Mouse (Mus musculus): Measurements from ENCODE around the gene Cadm1.

Gene Cadm1

DNA sequence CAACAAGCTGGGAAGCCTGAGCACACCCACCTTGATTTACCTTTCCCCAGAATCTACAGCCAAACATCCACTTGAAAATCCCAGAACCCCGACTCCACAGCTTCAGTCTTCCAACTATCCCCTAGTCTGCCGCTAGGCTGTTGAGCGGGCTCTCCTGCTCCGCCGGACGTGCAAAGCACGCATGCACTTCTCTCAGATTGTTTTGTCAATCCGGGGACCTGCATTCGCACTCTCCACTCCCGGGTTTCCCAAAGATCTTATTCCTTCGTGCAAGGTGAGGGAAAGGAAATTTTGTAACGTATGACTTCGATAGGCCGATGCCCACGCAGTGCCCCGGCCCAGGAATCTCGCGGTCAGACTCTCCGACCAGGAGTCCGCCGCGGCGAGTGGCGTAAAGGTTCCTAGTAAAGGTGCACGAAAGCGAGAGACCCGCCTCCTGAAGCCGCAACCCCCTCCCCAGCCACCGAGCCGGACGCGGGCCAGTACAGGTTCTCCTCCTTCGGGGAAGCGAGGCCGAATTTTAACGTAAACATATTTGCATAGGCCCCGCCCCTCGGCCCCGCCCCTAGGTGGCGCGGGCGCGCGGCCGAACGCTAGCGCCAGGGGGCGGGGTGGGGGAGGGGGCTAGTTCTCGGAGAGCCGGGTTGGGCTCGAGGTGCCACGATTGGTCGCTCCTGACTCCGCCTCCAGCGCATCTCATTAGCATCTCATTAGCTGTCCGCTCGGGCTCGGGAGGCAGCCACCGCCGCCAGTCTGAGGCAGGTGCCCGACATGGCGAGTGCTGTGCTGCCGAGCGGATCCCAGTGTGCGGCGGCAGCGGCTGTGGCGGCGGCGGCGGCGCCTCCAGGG lies at the start of gene Cadm1:
Gene Cadm1, plus strand, starts transcription at position 572 of the 849 bp plus-strand sequence.
- DNase-seq, result peak; percentile 93

DNA sequence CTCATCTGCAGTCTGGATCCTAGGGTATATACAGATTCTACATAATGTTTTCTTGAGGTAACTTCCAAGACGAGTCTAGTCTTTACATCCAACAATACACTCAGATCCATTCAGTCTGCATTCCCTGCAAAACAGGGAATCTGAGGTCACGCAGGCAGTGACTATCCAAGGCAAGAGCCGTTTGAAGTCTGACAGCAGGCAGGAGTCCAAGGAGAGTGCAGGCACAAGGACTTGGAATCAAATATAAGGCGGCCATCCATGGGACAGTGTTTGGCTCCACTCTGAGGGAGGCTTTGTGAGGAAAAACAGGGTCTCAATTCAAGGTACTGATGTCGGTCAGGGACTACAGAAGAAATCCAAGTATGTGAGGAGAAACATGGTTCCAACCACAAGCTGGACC lies 45.5 kb upstream of the Cadm1 start:
- no peak for DNase-seq

DNA sequence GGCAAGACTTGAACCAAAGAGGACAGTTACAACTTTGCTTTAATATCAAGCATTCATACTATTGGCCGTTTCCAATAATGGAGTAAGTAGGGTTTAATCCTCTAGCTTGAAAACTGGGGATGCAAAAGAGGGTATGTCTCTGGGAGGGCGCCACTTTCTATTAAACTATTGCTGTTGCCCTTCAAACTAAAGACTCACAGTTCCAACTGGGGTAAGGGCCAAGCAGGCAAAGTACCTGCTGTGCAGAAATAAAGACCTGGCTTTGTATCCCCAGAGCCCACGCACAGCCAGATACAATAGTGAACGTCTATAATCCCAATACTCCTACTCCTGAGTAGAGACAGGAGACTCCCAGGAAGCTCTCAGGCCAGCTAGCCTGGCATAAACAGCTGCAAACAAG lies 44.8 kb upstream of the Cadm1 start:
- DNase-seq, result no peak

DNA sequence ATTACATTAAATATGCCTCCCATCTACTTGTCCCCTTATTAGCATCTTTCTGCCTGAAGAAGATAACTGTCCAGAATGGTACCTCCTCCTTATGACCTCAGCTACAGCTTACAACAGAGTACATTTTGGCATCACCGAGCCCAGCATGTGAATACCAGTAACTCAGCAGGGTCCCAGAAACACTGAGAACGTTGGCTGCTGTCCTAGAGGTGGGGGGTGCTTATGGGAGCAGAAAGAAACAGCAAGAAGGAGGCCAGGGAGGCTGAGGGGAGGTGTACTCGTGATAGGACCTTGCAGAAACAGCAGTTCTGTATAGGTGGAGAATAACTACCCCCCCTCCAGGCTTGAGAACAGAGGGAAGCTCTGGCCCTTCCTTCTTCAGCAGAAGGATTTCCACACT lies 30.2 kb upstream of the Cadm1 start:
- DNase-seq, result no peak

DNA sequence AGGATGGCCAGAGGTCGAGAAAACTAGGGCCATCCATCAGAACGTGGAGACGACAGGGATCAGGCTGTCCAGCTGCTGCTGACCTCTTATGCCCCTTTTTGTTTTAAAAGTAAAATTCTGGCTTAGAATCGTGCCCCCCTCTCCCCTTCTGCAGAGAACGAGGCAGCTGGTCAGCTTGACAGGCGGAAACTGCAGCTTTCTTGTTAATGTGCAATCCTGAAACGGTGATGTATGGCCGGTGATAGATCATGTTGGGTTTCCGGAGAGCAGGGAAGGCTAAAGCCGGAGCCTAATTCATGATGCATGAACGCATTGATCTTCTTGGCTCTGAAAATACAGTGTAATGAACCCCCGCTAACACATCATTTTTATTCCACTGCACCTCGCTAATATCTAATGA lies 24.0 kb upstream of the Cadm1 start:
- no peak for DNase-seq

DNA sequence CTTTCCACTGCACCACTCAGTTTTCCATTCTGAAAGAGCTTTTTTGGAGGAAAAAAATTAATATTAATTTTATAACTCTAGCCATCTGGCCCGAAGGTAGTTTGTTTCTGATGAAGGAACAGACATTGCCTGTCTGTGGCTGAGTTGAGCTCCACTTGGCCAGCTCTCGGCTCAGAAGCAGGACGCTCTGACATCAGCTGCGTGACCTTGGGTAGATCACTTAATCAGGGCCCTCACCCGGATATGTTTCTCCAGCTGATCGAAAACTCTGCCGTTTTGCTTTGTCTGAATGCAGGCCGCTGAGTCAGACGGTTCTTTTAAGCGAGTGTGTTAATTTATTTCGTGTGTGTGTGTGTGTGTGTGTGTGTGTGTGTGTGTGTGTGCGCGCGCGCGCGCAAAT lies 23.1 kb upstream of the Cadm1 start:
- DNase-seq, result no peak

DNA sequence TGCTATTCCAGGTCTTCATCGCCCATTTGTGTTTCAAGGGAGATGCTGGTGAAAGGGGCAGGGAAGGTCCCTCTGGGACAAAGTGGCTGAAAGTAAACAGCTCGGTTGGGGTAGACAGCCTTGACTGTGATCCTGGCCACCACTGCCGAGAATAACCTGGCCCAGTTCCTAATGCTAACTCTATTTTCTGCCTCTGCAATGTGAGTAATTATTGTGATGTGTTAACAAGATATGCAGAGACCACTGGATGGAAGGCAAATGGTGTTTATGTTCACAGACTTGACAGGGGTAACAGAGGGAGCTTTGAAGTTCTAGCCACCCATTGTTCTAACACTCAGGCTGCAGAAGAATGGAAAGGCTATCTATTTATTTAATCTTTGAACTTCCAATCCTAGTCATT lies 21.9 kb upstream of the Cadm1 start:
- DNase-seq, result no peak

DNA sequence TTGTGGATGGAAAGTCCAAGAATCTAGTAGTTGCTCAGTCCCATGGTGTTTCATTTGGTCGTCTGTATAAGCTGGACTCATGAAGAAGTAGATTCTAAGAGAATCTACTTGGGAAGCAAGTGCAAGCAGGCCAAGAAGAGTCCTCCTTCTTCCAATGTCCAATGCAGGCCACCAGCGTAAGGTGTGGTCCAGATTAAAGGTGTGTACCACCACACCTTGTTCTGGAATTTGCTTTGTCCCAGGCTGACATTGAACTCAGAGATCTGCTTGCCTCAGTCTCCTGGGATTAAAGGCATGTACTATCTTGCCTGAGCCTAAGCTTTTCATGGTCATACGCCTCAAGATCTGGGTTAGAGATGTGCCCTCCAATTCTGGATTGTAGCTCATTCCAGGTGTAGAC lies 17.5 kb upstream of the Cadm1 start:
- no peak for DNase-seq

DNA sequence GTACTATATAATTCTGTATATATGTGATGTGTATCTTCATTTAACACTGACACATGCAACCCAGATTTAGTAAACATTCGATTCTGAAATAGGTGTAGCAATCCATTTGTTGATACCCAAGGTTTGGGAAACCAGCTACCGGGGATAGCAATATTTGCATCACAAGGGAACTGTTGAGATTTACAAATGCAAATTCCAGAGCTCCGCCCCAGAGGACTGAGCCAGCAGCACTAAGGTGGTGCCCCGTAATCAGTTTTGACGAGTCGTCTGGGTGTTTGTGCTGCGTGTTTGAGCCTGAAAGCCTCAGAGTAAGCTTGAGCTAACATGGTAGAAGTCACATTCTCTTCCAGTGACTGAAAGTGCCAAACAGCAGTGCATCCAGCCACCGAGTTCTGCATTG lies 15.7 kb upstream of the Cadm1 start:
- DNase-seq, result no peak

DNA sequence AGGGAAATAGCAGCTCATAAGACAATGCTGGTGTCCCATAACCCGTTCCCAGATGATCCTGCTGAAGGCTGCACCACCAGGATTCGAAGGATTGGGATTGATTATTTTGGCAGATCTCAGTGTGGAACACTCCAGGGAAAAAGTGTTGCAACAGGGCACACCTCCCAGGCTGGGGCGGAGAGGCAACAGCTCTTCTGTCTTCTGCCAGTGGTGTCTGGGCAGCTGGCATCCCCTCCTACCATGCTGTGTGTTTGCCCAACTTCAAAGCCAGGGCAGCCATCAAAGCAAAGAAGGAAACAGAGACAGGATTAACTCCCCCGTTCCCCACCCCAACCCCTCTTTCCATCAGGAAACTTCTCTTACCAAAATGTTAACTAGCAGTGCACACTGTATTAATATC lies 13.7 kb upstream of the Cadm1 start:
- DNase-seq, result no peak

DNA sequence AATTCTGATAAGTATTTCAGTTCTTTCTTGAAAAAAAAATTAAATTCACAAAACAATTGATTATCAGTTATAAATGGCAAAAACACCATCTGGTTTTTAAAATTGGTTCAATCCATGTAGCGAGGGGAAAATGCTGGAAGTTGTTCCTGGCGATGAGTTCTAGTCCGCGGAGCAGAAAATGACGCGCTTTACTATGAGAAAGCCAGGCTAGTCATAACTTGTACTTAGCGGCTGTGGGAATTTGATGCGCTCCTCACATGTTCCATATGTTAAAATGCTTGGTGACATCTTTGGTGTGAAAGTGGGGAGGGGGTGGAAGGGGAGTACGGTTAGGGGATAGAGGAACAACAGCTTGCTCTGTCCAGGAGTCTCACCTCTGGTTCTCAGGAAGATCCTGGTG lies 2.7 kb upstream of the Cadm1 start:
- DNase-seq, result no peak

DNA sequence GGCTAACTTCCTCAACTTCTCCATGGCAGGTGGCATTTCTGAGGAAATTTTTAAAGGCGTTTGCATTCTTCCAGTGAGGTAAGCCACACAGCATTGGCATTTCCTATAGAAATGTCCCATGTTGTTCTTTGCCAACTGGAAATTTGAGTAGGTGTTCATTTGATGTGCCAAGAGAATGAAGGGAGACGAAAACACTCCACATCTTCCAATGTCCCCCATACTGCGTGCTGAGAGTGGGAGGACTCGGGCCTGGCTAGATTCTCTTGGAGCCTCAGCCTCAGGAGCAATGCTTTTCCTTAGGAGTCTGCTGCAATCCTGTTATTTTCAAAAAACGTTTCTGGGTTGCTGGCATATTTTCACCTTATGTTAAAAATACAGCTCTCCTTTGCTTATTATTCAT lies 2.2 kb upstream of the Cadm1 start:
- DNase-seq, result no peak

DNA sequence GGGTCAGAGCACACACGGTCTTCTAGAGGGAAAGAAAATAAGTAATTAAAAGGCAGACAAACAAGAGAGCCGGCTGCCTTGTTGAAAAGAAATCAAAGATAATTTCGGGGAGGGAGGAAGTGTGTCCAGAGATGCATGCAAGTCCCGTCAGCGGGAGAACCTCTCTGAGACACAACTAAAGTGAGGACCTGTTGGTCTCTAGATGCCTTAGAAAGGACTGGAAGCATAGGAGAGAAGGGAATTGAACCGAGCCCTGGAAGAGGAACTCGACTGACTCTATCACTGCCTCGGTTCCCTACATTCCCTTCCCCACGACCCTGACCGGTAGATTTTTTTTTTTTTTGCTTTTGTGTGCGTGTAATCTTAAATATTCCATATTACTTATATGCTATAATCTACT lies 791 bp upstream of the Cadm1 start:
- DNase-seq, result no peak

DNA sequence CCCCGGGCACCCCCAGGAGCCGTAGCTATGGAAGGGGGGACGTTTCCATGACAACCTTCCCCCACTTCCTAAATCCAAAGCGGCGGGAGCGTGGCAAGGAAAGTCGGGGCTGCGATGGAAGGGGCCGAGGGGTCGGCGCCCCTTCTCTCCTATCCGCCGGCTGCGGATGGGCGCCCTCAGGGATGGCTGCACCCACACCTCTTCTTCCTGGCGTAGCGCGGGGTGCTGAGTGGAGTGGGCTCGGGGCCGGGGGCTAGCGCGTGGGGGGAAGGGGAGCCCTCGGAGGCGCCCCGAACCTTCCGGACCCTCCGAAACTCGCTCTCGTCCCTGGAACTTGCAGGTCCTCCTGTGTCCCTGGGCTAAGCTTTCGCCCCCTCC lies 560 bp downstream of the Cadm1 start:
- no peak for DNase-seq

DNA sequence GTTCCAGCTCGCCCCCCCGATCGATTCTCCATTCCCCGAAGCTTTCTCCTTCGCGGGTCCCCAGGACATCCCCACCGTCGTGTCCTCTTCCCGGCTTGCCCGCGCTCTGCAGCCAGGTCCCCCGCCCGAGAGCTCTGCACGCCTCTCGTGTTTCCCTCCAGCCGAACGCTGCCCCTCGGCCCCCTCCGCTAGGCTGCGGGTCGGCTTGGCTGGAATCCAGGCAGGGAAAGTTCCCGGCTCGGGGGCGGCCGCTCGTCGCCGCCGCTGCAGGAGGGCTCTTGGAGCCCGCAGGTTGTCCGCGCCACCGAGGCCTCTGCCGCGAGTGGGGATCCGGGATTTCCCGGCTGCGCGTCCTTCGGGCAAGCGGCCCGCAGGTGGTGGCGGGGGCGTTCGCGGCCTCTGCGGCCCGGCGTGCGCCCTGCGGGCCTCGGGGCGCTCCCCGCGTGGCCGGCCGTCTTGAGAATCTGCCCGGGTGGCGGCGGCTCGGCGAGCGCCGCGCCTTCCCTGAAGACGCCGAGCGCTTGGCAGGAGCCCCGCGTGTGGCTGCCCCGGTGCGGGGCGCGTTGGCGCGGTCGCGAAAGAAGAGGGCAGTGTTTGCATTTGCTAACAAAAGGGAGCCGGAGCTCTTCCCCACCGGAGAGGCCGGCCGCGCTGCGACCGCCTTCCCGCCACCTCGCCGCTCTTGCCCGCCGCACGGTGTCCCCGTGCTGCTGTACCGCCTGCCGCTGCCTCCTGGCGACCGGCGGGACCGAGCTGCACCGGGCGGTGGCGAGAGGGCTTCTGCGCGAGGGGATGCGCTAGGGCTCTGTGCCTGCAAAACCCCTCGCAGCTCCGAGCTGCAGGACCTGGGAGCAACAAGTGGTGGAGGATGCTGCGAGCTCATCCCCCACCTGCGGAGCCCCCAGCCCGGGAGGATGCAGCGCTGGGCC lies 1.2 kb downstream of the Cadm1 start:
- DNase-seq, result peak; percentile 67

DNA sequence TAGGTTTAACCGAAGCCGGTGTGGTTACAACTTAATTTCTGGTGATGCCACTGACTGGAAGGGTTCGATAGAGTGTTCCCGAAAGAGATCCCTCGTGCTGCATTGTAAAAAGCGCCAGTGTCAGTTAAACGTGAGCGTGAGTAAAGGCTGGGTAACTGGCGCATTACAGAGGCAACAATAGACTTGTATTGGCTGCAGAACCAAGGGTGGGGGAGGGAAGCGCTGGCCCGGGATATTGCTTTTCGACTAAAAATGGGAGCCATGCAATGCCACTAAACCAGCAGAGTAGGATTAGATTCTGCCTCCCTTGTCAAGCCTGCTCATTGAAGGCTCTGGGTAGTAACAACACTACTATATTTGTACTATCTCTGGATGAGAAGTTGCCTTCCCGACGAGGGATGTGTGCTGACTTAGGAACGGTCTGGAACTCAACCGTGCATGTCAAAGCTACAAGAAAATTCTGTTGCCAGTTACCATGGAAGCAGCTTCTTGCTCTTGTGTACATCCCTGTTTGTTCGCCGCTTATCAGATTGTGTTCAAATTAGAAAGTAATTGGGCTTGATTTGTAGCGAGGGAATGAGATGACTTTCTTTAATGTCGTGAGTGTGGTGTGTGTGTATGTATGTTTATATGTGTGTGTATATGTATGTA lies 2.4 kb downstream of the Cadm1 start:
- DNase-seq, result no peak

DNA sequence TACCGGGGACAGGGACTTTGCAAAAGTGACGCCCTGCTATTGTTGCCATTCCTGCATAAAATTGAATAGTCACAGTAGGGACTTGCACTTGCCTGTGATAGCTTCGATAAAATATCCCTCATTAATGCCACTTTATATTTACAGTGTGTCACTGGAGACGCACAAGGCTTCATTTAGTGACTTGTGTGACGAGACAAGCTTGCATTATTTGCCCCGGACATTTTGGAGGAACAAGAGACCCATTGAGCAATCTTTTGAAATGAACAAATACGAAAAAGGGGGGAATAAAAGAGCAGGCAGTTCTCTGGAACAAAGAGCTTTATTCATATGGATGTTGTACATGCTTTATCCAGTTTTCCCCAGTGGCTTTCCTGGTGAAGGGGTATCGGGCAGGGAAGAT lies 3.5 kb downstream of the Cadm1 start:
- no peak for DNase-seq

DNA sequence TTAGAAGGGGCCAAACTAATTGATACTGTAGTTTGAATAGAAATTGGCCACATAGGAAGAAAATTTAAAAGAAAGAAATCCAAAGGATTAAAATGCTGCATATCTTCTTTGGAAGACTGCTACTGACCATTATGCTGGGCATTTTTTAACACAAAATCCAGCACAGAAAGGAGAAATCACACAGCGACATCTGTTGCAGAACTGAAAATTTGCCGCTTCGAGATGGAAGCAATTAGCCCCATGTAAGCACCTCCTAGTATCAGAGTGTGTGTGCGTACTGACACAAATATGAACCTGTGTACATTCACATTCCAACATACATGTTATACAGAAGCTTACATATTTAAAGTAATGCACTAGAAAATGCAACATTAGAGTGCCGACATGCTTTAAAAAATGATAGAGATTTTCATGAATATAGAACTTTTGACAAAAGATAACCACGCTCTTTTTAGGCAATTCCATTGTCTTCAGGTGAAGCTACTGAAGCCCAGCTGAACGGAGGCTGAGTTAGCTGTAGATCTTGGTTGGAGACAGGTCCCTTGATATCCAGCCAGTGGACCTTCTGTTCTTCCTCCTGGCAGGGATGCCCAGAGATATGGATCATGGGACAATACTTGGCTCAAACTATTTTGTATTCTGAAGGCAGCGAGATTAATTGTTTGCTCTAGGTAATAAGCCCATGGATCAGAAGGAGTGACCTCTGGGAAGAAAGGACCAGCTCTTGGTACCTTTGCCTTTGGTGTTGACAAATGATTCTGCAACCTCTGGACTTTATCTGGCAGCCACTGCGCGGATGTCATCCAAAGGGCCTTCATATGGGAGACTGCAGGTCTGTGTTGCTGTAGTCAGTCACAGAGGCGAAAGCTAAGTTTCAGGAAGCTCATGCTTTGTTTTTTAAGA lies 4.9 kb downstream of the Cadm1 start:
- DNase-seq, result no peak

DNA sequence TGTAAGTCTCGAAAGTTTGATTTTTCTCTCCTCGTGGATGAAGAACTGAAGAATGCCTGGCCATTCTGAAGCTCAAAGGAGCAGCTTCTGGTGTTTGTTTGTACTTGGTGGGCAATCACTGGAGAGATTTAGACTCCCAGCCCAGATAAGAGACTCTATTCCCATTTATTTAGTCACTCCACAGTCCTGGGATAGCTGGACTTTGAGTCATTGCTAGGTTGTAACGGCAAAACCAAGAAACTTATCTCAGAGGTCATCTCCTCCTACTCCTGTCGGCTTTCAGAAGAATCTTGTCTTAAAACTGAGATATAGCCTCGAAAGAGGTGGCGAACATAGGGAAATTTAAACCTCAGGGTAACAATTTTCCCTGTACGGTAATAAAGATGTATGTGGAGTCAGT lies 15.3 kb downstream of the Cadm1 start:
- no peak for DNase-seq

DNA sequence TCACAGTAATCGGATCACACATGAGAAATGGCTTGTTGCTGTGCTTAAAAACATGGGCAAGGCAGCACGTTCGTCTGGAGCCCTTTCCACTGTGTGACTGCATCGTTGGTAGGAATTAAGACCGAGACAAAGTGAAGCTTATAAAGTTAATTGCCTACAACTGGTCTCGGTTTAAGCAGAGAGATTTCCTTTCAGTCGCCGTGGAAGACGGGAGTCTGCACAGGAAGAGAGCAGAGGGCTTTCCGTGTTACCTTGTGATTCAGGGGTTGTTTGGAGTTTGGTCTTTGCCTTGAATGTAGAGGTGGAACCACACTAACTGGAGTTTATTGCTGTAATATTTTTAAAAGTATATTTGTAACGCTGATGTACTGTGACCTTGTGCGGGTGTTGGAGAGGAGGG lies 15.7 kb downstream of the Cadm1 start:
- DNase-seq, result no peak

DNA sequence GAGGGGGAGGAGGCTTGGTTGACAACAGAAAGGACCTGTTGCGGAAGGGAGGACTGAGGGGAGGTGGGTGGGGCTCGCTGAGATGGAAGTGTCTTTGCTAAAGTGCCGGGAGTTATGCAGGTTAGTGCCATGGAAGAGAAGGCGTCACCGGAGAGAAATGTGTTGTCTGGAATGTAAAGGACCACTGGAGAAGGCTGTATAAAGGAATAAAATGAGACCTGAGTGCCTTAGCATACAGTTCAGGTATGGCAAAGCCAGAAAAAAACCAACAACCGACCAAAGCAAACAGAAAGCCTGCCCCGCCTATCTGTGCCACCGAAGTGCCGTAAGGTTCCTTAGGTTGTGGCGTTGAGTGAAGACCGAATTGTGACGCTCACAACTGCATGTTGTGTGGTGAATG lies 18.4 kb downstream of the Cadm1 start:
- DNase-seq, result no peak

DNA sequence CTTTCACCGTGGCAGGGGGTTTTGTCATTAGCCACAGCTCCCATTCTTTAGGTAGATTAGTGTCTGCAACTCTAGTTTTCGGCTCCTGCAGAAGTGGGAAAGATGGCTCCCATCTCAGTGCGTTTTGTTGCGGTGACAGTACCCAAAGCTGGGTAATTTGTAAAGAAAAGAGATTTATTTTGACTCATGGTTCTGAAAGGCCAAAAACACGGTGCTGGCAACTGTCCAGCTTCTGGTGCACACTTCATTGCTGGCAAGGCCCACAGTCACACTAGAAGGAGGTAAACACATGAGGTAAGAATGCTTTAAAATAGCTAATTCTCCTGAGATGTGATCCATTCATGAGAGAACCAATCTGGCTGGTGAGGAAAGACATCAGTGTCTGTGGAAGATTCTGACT lies 18.9 kb downstream of the Cadm1 start:
- DNase-seq, result no peak

Data from kidney, adult 18-20 months (tissue).